8 mouse cellular contexts compared by ENCODE assay signal in the genomic region with DNA sequence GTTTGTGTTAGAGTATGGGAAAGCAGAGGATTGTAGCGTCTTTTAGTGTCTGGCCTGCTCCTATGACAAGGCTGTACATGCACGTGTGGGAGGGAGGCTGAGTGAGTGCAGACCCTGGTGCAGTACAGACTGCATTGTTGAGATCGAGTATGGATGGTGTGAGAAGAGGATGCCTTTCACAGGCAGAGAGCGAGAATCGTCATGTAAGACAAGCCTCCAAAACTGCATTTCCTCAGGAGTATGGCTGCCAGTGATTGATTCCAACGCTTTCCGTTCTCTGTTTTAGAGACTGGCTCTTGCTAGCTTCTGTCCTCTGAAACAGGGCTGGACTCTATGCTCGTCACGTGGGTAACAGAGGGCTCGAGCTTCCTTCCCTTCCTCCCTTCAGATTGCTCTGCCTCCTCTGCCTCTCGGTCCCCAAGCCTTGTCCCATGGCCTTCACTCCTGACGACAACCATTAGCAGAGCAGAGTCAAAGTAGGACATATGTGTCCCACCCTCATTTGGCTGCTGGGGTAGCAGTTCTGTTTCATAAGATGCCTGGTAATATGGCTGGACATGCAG. TPM values are rescaled to one million over a fixed set of nuclear protein-coding genes. Genes with fewer than 3 reads are reported as not detected.
DNase-seq lines count a peak whose midpoint lies in the region; ATAC-seq and TF ChIP-seq lines count a peak whose summit lies in the region.

No protein-coding gene starts in this region.

- no peak for TF ChIP-seq CTCF in forebrain, postnatal 0 days (IDR thresholded peaks at IDR 0.05; ENCODE audit: low read depth)

- no peaks in the 10 kb centered on the region for H3K27me3 ChIP-seq in forebrain, postnatal 0 days (ENCODE audit: insufficient read depth, low read length)
- H3K27me3 ChIP-seq in forebrain, embryonic 13.5 days, result no peaks in the 10 kb centered on the region
- no peaks in the 10 kb centered on the region for H3K27me3 ChIP-seq in megakaryocyte, embryonic 14.5 days (replicated peaks)
- H3K27me3 ChIP-seq in stomach, embryonic 16.5 days (ENCODE audit: control insufficient read depth, insufficient read depth, low read length), result no peaks in the 10 kb centered on the region

- 50% methylated on average over 12 of the region's 12 CpGs for WGBS in forebrain, postnatal 0 days
- WGBS in forebrain, embryonic 13.5 days, result 74% methylated on average over 12 of the region's 12 CpGs
- 52% methylated on average over 12 of the region's 12 CpGs for whole genome bisulfite sequencing in stomach, embryonic 16.5 days

- ATAC-seq in forebrain, postnatal 0 days, result peak; percentile 45; the same call in 1 of the 2 replicates
- ATAC-seq in forebrain, embryonic 13.5 days, result no peak
- no peak for ATAC-seq in megakaryocyte, adult 5-6 weeks (ENCODE audit: poor library complexity, severe bottlenecking)
- ATAC-seq in stomach, embryonic 16.5 days (ENCODE audit: insufficient read depth, low FRiP score), result no peak
- ATAC-seq in erythroid progenitor cell, adult 5-6 weeks (replicated peaks; ENCODE audit: low FRiP score, poor library complexity, severe bottlenecking), result no peak

- DNase-seq in forebrain, postnatal 0 days, result peak; percentile 30
- peak; percentile 35 to 55 for DNase-seq in kidney, postnatal 4 days
- no peak for DNase-seq in cerebellum, adult 9-10 months

- 0 out of 2 replicates have a peak overlapping the region, but pooled peaks have one; percentile 2 for H3K4me2 ChIP-seq in forebrain, postnatal 0 days (ENCODE audit: low read depth)
- H3K4me2 ChIP-seq in forebrain, embryonic 13.5 days, result no peak overlapping the region
- no peak overlapping the region; the same call in 1 of the 2 replicates for H3K4me2 ChIP-seq in stomach, embryonic 16.5 days (ENCODE audit: low read depth, low read length)

- no peak overlapping the region for H3K9ac ChIP-seq in forebrain, postnatal 0 days
- H3K9ac ChIP-seq in forebrain, embryonic 13.5 days, result no peak overlapping the region
- H3K9ac ChIP-seq in stomach, embryonic 16.5 days (ENCODE audit: low read length), result peak overlapping the region; percentile 28; the same call in 1 of the 2 replicates

- peak overlapping the region; percentile 54 for H3K27ac ChIP-seq in forebrain, postnatal 0 days (ENCODE audit: low read depth, low read length)
- H3K27ac ChIP-seq in forebrain, embryonic 13.5 days, result no peak overlapping the region
- no peak overlapping the region; the same call in 1 of the 2 replicates for H3K27ac ChIP-seq in stomach, embryonic 16.5 days (ENCODE audit: low read length)

- H3K9me3 ChIP-seq in forebrain, postnatal 0 days (ENCODE audit: low read length), result no peaks in the 10 kb centered on the region
- no peaks in the 10 kb centered on the region for H3K9me3 ChIP-seq in forebrain, embryonic 13.5 days (replicated peaks)
- peaks cover 6% of the 10 kb centered on the region; the same call in 1 of the 2 replicates for H3K9me3 ChIP-seq in megakaryocyte, embryonic 14.5 days
- H3K9me3 ChIP-seq in stomach, embryonic 16.5 days (replicated peaks; ENCODE audit: control insufficient read depth, low read length), result no peaks in the 10 kb centered on the region

- no peaks in the 10 kb centered on the region for H3K36me3 ChIP-seq in forebrain, postnatal 0 days (ENCODE audit: insufficient read depth)
- no peaks in the 10 kb centered on the region for H3K36me3 ChIP-seq in forebrain, embryonic 13.5 days (ENCODE audit: poor library complexity, severe bottlenecking)
- H3K36me3 ChIP-seq in megakaryocyte, embryonic 14.5 days (replicated peaks; ENCODE audit: low read length), result peaks cover 8% of the 10 kb centered on the region
- no peaks in the 10 kb centered on the region for H3K36me3 ChIP-seq in stomach, embryonic 16.5 days (ENCODE audit: control insufficient read depth, insufficient read depth, low read length)

- H3K4me3 ChIP-seq in forebrain, postnatal 0 days (ENCODE audit: low read depth, low read length), result no peak overlapping the region
- H3K4me3 ChIP-seq in forebrain, embryonic 13.5 days, result no peak overlapping the region
- H3K4me3 ChIP-seq in megakaryocyte, embryonic 14.5 days (replicated peaks), result peak overlapping the region; percentile 57
- no peak overlapping the region for H3K4me3 ChIP-seq in stomach, embryonic 16.5 days (replicated peaks; ENCODE audit: low read length)

- peaks cover 3% of the 10 kb centered on the region; the same call in 1 of the 2 replicates for H3K4me1 ChIP-seq in forebrain, postnatal 0 days (ENCODE audit: insufficient read depth)
- H3K4me1 ChIP-seq in forebrain, embryonic 13.5 days, result peaks cover 3% of the 10 kb centered on the region; the same call in 1 of the 2 replicates
- H3K4me1 ChIP-seq in megakaryocyte, embryonic 14.5 days, result peaks cover 86% of the 10 kb centered on the region
- peaks cover 63% of the 10 kb centered on the region for H3K4me1 ChIP-seq in stomach, embryonic 16.5 days (ENCODE audit: control insufficient read depth, insufficient read depth, low read length)

RNA-seq across cellular contexts. Expression of a gene that starts 12.4 kb away (rescaled TPM):
- 63.4 and 72.4 TPM in 2 replicates for total RNA-seq in forebrain, postnatal 0 days (2014; rRNA removed)
- polyA plus RNA-seq in forebrain, postnatal 0 days (2015; fragmentation: Nextera tagmentation; extraction: Ambion mirVana), result 42.5 and 44.3 TPM in 2 replicates
- 24.0 and 26.4 TPM in 2 replicates for polyA plus RNA-seq in forebrain, embryonic 13.5 days (2015; fragmentation: Nextera tagmentation; extraction: Ambion mirVana)
- polyA plus RNA-seq in megakaryocyte, embryonic 14.5 days (2012; ENCODE audit: insufficient read depth, low replicate concordance), result 4.7 and 5.8 TPM in 2 replicates
- 5.4 and 6.5 TPM in 2 replicates for total RNA-seq in megakaryocyte, adult 5-6 weeks (2015)
- 7.5 and 8.9 TPM in 2 replicates for total RNA-seq in megakaryocyte, adult 5-6 weeks (2017)
- polyA plus RNA-seq in stomach, embryonic 16.5 days (2015; fragmentation: Nextera tagmentation; extraction: Ambion mirVana), result 61.8 and 74.0 TPM in 2 replicates
- 42.2 and 63.7 TPM in 2 replicates for total RNA-seq in erythroid progenitor cell, adult 5-6 weeks (2015; ENCODE audit: low replicate concordance)
- total RNA-seq in erythroid progenitor cell, adult 5-6 weeks (2017; ENCODE audit: low replicate concordance), result 53.3 and 72.6 TPM in 2 replicates
